Mouse (Mus musculus) B cell, adult 2 months (primary cell): ENCODE data around the gene Camta2.

Source experiments
- DNase-seq, 2 experiments: peaks; one replicate each; pipeline ENCODE4 v3.0.0; 2022

Gene Camta2

GRCm38 (mm10) chr11:70689578-70689977, 1.7 kb upstream of the Camta2 start:
- DNase-seq = no peak

GRCm38 (mm10) chr11:70688372-70688771, 467 bp upstream of the Camta2 start:
- no peak for DNase-seq

GRCm38 (mm10) chr11:70686901-70687566, 871 bp downstream of the Camta2 start:
- DNase-seq = no peak

GRCm38 (mm10) chr11:70683640-70684039, 4.3 kb downstream of the Camta2 start:
- DNase-seq = no peak

GRCm38 (mm10) chr11:70681897-70682581, 5.9 kb downstream of the Camta2 start:
- peak; percentile 50 to 51 for DNase-seq

- no peak for DNase-seq
Measured at GRCm38 (mm10) chr11:70681170-70681569, 6.7 kb downstream of the Camta2 start.

GRCm38 (mm10) chr11:70679894-70680293, 8.0 kb downstream of the Camta2 start:
- DNase-seq = peak; percentile 60 to 64

GRCm38 (mm10) chr11:70679361-70679760, 8.5 kb downstream of the Camta2 start:
- no peak for DNase-seq

- DNase-seq = no peak
Measured at GRCm38 (mm10) chr11:70678576-70678975, 9.3 kb downstream of the Camta2 start.

GRCm38 (mm10) chr11:70678092-70678491, 9.8 kb downstream of the Camta2 start:
- no peak for DNase-seq

- DNase-seq = no peak
Measured at GRCm38 (mm10) chr11:70674501-70674900, 13.4 kb downstream of the Camta2 start.

- DNase-seq = no peak
Measured at GRCm38 (mm10) chr11:70674014-70674413, 13.9 kb downstream of the Camta2 start.

GRCm38 (mm10) chr11:70671333-70672047, 16.4 kb downstream of the Camta2 start:
- no peak for DNase-seq

GRCm38 (mm10) chr11:70670483-70670882, 17.4 kb downstream of the Camta2 start:
- DNase-seq = no peak

- peak; percentile 87 to 89 for DNase-seq
Measured at GRCm38 (mm10) chr11:70669582-70670345, 18.1 kb downstream of the Camta2 start.

GRCm38 (mm10) chr11:70668771-70669505, 19.0 kb downstream of the Camta2 start, which contains the start of gene Spag7:
Gene Spag7, minus strand, starts transcription at chr11:70669416.
- peak; percentile 91 to 93 for DNase-seq

GRCm38 (mm10) chr11:70668335-70668770, 19.6 kb downstream of the Camta2 start:
- DNase-seq = no peak

GRCm38 (mm10) chr11:70667271-70668150, 20.4 kb downstream of the Camta2 start:
- DNase-seq = no peak

GRCm38 (mm10) chr11:70666687-70667086, 21.2 kb downstream of the Camta2 start:
- DNase-seq = no peak

- DNase-seq = no peak
Measured at GRCm38 (mm10) chr11:70664741-70665140, 23.2 kb downstream of the Camta2 start.

GRCm38 (mm10) chr11:70663957-70664356, 23.9 kb downstream of the Camta2 start:
- DNase-seq = no peak
